Mouse (Mus musculus) ES-Bruce4 (cell line): ENCODE measurements around the gene Cyp4f13.

ENCODE experiments used
- CTCF ChIP-seq: IDR thresholded peaks from one replicate; pipeline ENCODE4 v1.8.1; 2011; ENCODE audit warnings: low read depth, low read length
- POLR2A ChIP-seq: IDR thresholded peaks from one replicate; pipeline ENCODE4 v1.8.1; 2011; ENCODE audit warnings: low read length; ENCODE audit not compliant: insufficient read depth

DNA sequence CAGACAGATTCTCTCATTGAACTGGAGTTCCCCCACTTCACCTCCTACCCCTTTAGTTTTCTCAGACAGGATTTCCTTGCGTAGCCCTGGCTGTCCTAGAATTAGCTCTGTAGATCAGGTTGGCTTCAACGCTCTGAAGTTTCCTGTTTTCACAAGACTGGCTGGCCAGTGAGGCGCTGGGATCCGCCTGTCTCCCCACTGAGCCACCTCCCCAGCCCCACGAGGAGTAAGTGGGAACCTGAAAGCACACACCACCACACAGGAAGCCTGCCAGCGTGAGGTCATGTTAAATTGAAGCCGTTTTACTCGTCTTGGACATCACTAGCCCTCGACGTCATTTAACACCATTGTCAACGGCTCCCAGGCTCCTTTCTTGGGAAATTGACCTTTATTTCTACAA is 3.8 kb upstream of the Cyp4f13 start:
- TF ChIP-seq CTCF: no peak
- TF ChIP-seq POLR2A: no peak
